Mouse (Mus musculus) hematopoietic stem cell, adult 5-6 weeks (primary cell): ENCODE data around the gene Fars2. TPM values are rescaled to one million over a fixed set of nuclear protein-coding genes. Genes with fewer than 3 reads are reported as not detected.
A peak's percentile ranks its signal among the peaks of the same experiment; 100 is the strongest.

ENCODE experiments used
- ATAC-seq, 2 experiments: fragments of 125-278 bp in 1 of 2; replicated peaks in 1 of 2; 2 replicates each; pipeline ENCODE4 v1.8.0; 2016 to 2017; ENCODE audit warnings: inconsistent platforms in 2 of 2, mild to moderate bottlenecking in 2 of 2, moderate number of reproducible peaks in 2 of 2, low read depth in 1 of 2, moderate TSS enrichment in 1 of 2; ENCODE audit not compliant: low FRiP score in 2 of 2, poor library complexity in 2 of 2, severe bottlenecking in 2 of 2, insufficient read depth in 1 of 2, low TSS enrichment in 1 of 2
- total RNA-seq: library from RNA; stranded (forward); fragments of 172-1452, 232-1000 nt; gene quantifications from 2 replicates; pipeline ENCODE4 v1.2.3, GENCODE M21; 2017

Gene Fars2
- total RNA-seq, 1 experiment from 2014 or later: 80.1 TPM

- no peak for ATAC-seq
These were observed 76.4 kb downstream of the Fars2 start for GRCm38 (mm10) chr13:36193484-36194113.

- no peak for ATAC-seq
These were observed 82.1 kb downstream of the Fars2 start for GRCm38 (mm10) chr13:36199288-36199687.

- ATAC-seq: peak; percentile 91 to 95
These were observed 83.2 kb downstream of the Fars2 start for GRCm38 (mm10) chr13:36200453-36200852.

- ATAC-seq: peak; percentile 56 to 60
These were observed 85.3 kb downstream of the Fars2 start for GRCm38 (mm10) chr13:36202496-36202895.

GRCm38 (mm10) chr13:36203014-36203413 is 85.8 kb downstream of the Fars2 start:
- ATAC-seq: peak in 1 of 2 experiments; percentile 37; a peak in 1 of 4 replicates

- ATAC-seq: no peak
These were observed 87.1 kb downstream of the Fars2 start for GRCm38 (mm10) chr13:36204320-36204719.

- no peak for ATAC-seq
These were observed 93.8 kb downstream of the Fars2 start for GRCm38 (mm10) chr13:36210965-36211364.

GRCm38 (mm10) chr13:36214056-36214455 is 96.8 kb downstream of the Fars2 start:
- no peak for ATAC-seq

GRCm38 (mm10) chr13:36216005-36216404 is 98.8 kb downstream of the Fars2 start:
- ATAC-seq: no peak

- peak; percentile 51 to 53; a peak in 1 of 4 replicates for ATAC-seq
These were observed 101.1 kb downstream of the Fars2 start for GRCm38 (mm10) chr13:36218347-36218746.

GRCm38 (mm10) chr13:36219506-36219905 is 102.3 kb downstream of the Fars2 start:
- ATAC-seq: no peak

GRCm38 (mm10) chr13:36221897-36222296 is 104.7 kb downstream of the Fars2 start:
- ATAC-seq: no peak

GRCm38 (mm10) chr13:36222721-36223120 is 105.5 kb downstream of the Fars2 start:
- ATAC-seq: no peak

GRCm38 (mm10) chr13:36224431-36224830 is 107.2 kb downstream of the Fars2 start:
- no peak for ATAC-seq

GRCm38 (mm10) chr13:36242261-36242660 is 125.0 kb downstream of the Fars2 start:
- no peak for ATAC-seq

- ATAC-seq: no peak
These were observed 136.7 kb downstream of the Fars2 start for GRCm38 (mm10) chr13:36253936-36254335.

GRCm38 (mm10) chr13:36257213-36257612 is 140.0 kb downstream of the Fars2 start:
- no peak for ATAC-seq

- ATAC-seq: no peak
These were observed 142.5 kb downstream of the Fars2 start for GRCm38 (mm10) chr13:36259754-36260153.

GRCm38 (mm10) chr13:36261299-36261698 is 144.1 kb downstream of the Fars2 start:
- ATAC-seq: no peak
